Mouse (Mus musculus) brain, embryonic 14.5 days (tissue): ENCODE measurements at regions not wholly inside any gene's neighbourhood (a gene's known extent, or its start where the extent isn't known, plus 50 kb on each side); places are given as distances from the start of the nearest gene placed in this dataset.

ENCODE experiments used
- DNase-seq: peaks from one replicate; pipeline ENCODE4 v3.0.0-alpha.2; 2011; ENCODE audit warnings: low read depth
- CTCF ChIP-seq: fragments of 200-500 bp; IDR thresholded peaks from 2 replicates; pipeline ENCODE4 v1.5.1; 2012; ENCODE audit warnings: inconsistent platforms, mild to moderate bottlenecking, moderate library complexity, borderline replicate concordance; ENCODE audit not compliant: insufficient read depth, insufficient read length; ENCODE audit errors: extremely low read depth
- POLR2A ChIP-seq: fragments of 200-500 bp; IDR thresholded peaks from 2 replicates; pipeline ENCODE4 v1.6.1; 2012; ENCODE audit warnings: mild to moderate bottlenecking, inconsistent platforms, borderline replicate concordance; ENCODE audit not compliant: poor library complexity, insufficient read depth, insufficient read length, severe bottlenecking; ENCODE audit errors: extremely low read depth

DNA sequence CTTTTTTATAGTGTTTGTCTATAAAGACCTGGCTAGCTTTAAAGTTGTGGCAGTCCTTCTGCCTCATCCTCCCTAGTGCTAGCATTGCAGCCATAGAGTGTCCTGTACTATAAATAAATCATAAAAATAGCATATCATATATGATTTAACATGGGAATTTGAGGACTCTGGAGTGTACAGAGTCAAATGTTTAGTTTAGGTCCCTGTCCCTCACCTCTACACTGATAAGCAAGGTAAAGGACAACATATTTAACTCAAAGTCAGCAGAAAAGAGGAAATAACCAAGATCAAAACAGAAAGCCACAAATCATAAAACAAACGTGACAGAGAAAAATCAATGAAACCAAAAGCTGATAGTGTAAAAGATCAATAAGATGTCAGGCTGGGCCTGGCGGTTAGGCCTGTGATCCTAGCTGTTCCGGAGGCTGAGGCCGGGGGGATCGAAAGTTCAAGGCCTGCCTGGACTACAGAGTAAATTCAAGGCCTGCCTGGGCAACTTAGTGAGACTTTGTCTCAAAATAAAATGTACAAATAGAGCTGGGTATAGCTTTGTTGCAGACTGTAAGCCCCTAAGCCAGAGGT, 68.7 kb downstream of the Dlk1 start:
- no peak for DNase-seq
- TF ChIP-seq CTCF: no peak
- TF ChIP-seq POLR2A: no peak

DNA sequence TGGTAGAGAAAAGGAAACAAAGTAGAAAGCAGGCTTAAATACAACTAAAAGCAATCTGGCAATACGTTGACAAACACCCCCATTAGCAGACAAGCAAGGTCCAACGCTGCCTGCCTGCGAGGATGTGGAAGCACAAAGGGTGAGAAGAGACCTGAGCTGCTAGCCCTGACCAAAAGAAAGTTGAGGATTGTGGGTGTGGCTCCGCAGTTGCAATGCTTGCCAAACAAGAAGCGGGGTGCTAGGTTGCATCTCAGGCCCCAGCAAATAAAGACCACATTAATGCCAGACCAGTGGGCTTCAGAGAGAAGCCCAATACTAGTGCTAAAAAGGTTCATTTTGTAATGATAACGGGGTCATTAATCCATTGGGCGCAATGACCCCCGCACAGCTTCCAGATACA, 67.8 kb downstream of the Dlk1 start:
- TF ChIP-seq CTCF: no peak
- TF ChIP-seq POLR2A: no peak
- DNase-seq: peak; percentile 63

DNA sequence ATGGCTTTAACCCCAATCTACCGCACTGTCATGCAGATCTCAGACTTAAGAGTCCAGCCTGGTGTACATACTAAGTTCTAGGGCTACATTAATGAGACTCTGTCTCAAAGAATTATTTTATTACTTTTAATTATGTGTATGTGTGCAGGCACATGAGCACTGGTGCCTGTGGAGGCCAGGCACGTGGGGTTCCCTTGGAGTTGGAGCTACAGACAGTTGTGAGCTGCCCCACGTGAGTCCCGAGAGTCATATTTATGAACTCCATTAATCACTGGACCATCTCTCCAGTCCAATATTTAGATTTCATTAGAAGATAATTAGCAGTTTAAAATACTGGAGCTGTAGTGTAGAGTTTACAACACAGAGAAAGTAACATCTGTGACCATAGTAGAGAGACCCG, 67.2 kb downstream of the Dlk1 start:
- DNase-seq: no peak
- no peak for TF ChIP-seq POLR2A
- no peak for TF ChIP-seq CTCF

DNA sequence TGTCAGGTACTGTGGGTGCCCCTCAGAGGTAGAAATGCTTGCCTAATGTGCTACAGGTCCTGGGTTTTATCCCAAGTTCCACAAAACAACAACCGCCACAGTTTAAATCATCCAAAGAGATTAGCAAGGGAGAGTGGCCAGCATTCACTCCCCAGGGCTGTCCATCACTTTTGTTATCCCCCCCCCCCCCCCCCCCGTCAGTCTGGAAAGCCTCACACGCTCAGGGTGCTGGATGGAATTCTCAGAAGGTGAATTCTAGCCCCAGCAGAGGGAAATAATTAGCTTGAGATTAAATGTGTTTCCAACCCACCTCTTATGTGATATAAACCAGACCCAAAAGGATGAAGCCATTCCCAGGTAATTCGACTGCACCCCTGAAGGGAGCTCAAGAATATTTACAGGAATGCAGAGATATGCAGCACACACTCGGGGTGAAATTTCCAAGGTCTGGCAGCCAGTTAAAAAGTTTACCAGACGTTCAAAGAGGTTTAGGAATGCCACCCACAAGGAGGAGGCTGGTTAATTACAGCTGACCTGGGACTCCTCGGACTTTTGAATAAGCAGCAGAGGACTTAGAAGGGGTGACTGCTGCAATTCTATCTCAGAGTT, 65.9 kb downstream of the Dlk1 start:
- no peak for DNase-seq
- no peak for TF ChIP-seq POLR2A
- no peak for TF ChIP-seq CTCF

DNA sequence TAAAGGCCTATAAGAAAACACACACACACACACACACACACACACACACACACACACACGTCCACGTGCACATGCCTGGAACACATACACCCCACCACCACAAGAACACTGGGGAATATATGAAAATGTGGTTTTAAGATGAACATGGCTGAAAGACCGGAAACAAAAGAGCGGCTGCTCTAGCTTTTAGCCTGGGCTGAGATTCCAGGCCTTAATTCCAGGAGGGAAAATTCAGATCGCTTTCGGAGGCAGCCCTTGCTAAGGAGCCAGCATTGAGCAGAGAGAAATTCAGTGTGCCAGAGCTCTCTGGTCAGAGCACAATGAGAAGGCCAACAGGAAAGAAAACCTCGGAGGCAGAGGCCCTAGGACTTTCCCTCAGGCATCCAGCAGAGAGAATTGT, 65.1 kb downstream of the Dlk1 start:
- TF ChIP-seq POLR2A: no peak
- TF ChIP-seq CTCF: no peak

DNA sequence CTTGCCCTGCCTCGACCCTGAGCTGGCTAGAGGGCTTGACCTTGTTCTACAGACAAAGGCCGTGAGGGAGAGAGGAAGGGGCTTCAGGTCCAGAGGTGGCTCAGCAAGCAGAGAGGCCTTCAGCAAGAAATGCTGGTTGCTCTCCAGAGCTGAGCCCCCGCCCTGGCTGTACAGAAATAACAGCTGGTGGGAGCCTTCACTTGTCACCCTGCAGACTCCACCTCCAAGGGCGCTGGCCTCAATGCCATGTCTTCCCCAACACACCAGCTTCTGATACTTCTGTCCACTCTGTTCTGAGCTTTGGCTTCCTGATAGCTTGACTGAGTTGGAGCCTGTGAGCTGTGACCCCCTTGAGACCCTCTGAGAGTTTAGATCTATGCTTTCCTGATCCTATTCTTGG, 64.3 kb downstream of the Dlk1 start:
- TF ChIP-seq POLR2A: no peak
- no peak for TF ChIP-seq CTCF

More for the DNA sequence above, 65.1 kb downstream of the Dlk1 start:
- DNase-seq: no peak

DNA sequence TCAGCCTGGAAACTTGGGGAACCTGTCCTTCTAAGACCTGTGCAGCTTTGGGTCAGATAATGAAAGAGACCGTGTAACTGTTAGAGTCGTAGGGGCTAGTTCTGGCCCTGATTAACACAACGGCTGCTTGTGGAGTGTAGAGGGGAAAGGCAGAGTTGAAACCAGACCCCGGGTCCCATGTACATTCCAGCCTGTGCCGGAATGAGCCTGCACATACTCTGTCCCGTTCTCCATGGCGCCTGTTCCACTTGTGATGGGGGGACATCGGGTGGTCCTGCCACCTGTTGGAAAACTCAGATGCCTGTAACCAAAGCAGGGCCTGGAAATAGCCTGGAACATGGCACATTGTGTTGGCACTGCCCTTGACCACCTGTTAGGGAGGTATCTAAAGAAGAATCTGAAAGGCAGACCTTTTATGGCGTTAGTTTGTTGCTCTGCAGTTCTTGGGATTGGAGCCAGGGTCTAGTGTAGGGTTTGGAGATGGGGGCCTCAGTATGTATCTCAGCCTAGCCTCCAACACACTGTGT, 61.7 kb downstream of the Dlk1 start:
- TF ChIP-seq POLR2A: no peak
- no peak for TF ChIP-seq CTCF

More for the DNA sequence above, 64.3 kb downstream of the Dlk1 start:
- DNase-seq: no peak

More for the DNA sequence above, 61.7 kb downstream of the Dlk1 start:
- no peak for DNase-seq
